Mouse (Mus musculus): ENCODE results near the gene Dock8.
"Not testable (repeated sequence)": the region's sequence is repeated elsewhere in the genome, so short reads cannot be mapped to it uniquely, and the experiment has no call there.

Gene Dock8

DNA sequence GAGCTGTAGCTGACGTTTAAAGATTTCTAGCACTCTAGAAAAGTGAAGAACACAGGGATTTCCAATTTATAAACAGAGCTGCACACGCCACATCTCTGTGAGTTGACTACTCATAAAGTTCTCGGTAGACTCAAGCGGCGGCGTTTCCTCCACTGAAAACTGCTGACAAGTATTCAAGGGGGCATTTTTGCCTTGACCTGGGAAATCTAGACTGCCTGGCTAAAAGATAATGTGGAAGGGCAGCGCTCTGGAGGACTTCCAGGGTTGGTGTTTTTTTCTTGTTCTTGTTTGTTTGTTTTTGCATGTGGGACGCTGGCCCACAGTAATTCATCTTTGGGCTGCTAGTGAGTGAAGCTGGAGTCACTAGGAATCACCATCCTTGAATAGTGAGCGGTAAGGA lies 819 bp downstream of the Dock8 start:
- DNase-seq: no peak

DNA sequence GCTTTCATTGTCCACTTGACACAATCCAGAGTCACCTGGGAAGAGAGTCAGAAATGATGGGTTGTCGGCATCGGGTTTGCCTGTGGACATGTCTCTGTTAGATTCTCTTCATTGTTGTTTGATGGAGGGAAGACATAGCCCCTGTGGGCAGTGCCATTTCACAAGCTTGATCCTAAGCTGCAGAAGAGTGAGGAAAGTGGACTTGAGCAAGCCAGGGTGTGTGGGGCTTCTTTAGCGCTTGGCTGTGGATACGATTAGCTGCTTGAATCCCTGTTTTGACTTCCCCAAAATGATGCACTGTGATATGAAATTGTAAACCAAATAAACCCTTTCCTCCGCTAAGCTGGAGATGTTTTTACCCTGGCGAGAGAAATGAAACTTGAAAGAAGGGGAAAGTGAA lies 2.7 kb downstream of the Dock8 start:
- no peak for DNase-seq

DNA sequence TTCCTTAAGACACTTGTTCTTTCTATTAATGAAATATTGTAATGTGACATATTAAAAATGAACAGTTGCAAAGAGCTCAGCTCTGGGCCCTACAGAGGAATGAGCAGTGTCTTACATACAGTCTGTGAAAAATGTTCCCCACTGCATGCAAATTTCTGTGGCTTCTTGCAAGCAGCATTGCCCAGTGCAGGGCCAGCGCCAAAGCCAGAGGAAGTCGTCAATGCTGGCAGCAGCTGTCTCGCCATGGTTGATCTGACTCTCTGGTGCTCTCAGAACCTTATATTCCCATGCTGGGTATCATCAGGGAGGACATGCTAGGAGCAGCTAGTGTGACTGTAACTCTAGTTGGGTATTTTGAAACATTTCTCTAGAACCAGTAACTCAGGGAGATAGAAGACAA lies 3.5 kb downstream of the Dock8 start:
- DNase-seq: no peak

DNA sequence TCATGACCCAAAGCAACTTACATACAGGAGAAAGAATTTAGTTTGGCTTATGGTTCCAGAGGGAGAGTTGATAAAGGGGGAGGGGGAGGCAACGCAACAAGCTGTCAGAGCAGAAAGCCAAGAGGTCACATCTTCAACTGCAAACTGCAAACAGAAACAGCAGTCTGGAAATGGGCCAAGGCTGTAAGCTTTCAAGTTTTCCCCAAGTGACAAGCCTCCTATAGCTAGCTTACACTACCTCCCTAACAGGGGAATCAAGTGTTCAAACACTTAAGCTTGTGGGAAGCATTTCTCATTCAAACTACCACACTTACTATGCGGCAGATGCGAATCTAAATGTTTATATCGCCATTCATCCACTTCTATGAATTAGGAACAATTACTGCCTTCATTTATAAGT lies 4.5 kb downstream of the Dock8 start:
- no peak for DNase-seq

DNA sequence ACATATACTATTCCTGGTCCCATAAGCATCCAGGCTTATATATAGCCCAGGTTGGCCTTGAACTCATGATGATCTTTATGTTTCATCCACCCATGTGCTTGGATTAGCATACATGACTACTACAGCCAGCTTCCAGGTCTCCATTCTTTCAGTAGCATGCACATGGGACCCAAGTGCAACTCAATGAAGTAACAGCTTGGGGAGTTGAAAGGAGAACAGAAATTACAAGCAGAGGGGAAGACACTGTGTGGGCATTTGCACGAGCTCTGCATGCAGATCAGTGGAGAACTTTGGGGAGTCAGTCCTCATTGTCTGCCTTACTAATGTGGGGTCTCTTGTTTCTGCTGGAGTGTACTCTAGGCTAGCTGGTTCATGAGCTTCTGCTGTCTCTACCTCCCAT lies 7.4 kb downstream of the Dock8 start:
- DNase-seq: no peak

DNA sequence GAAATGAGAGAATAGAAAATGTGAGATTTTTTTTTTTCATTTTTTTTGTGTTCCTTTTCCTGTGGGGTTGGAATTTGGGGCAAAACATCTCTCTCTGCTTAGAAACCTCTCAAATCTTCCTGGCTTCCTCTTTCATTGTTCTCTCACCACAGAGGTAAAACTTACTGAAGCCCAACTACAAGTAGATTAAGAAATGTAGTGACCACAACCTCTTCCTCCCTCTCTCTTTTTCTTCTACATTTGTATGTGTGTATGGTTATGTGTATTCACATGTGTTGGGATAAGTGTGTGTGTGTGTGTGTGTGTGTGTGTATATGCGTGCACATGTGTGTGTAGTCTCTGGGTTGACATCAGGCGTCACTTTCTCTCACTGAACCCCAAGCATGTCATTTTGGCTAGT lies 9.2 kb downstream of the Dock8 start:
- no peak for DNase-seq

DNA sequence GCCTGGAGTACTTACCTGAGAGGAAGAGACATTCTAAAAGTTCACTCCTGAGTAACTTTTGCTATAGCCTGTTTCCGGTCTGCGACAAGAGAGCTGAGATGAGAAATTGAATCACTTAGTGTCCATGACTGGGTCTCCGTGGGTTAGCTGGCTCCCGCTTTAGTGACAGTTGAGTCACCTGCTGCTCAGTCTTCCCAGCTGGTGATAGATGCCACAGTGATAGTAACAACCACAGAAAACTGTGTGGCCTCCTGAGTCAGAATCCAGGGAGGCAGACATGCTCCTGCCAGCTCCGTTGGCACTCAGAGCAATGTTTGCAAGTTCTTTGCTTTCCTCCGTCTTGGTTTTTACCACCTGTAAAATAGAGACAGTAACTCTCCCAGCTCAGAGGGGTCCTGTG lies 23.4 kb downstream of the Dock8 start:
- no peak for DNase-seq

DNA sequence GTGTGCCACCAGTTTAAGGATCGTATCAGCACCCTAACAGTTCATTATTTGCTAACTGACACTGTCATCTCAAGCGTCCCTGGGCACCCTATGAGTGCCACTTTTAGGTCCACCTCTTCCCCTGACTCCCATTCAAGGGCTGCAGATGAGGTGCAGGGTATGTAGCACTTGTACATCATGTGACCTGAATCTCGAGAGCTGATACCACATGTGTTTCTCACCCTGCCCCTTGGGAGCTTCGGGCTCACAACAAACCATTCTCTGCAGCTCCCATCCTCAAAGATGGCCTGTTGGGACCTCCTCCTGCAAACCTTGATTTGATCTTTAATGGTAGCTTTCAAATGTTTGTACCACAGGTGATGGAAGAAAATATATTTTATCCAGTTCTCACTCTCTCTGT lies 32.4 kb downstream of the Dock8 start:
- no peak for DNase-seq

DNA sequence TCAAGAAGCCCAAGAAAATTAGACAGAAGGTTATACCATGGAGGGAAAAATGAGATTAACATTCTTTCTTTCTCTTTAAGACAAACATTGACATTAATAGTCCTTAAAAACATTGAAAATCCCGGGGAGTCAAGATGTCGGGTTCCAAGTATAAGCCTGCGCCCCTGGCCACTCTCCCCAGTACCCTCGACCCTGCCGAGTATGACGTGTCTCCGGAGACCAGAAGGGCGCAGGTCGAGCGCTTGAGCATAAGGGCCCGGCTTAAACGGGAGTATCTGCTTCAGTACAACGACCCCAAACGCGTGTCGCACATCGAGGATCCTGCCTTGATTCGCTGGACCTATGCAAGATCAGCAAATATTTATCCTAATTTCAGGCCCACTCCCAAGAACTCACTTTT lies 33.7 kb downstream of the Dock8 start:
- not testable (repeated sequence) for DNase-seq

DNA sequence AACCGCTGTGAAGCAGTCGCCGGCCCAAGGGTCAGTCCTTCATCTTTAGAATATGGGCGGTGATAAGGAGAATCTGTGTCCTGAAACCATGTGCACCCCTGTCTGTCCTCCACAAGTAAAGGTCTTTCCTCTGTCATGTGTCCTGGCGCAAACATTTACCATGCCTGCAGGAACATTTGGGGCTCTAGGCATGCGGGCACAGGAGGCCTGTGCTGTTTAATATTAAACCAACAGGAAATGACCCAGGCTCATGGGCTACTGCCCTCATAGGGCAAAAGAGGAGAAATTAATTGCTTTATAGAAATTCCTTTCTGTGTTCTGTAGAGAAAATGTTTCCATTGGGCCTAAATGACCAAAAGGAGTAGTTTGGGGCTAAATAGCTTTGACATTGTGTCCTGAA lies 36.5 kb downstream of the Dock8 start:
- no peak for DNase-seq

DNA sequence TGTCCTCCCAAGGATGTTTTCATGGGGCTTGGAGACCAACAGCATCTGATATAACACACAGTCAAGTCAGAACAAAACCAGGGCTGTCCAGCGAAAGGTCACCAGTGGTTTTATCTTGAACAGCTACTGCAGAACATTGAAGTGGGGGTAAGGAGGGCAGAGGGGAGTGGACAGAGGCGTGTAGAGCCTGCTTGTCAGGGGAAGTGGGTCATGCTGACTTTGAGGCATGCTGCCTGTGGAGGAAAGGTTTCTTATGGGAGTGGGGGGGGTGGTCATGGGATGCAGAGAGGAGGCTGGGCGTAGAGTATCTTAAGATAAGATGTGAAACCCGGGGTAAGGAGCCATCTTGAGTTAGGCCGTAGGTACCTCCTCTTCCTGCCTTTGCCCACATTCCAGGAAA lies 37.5 kb downstream of the Dock8 start:
- no peak for DNase-seq

DNA sequence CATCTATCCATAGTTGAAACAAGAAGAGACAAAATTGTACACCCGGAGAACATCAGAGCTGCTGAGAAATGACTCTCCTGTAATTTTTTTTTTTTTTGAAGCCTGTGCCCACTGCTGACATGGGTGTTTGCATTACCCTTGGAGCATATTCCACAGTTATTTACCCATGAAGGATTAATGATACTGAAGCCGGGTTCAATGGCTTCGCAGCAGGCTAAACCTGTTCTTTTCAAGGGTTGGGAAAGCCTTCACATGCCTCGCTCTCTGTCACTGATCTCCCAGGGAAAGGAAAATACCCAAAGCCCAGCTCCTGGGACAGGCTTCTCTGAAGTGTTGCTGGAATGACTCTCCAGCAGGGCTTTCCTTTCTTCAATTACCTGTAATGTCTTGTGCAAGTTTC lies 37.9 kb downstream of the Dock8 start:
- DNase-seq: no peak

DNA sequence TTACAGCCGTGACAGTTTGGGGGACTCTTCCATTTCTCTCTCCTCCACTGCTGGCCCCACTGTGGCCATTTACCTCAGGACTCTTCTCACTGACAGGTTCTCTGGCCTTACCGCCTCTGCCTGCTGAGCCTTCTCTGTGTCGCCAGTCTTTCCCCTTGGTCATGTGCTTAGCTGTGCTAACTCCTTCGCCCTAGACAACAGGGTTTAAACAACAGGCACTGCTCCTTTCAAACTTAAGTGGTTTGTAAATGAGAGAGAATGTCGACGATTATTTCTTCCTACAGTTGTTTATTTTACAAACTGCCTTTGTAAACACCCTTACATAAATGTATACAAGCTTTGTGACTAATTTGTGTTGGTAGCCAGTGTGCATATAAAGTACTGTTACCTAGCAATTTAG lies 39.0 kb downstream of the Dock8 start:
- DNase-seq: no peak

DNA sequence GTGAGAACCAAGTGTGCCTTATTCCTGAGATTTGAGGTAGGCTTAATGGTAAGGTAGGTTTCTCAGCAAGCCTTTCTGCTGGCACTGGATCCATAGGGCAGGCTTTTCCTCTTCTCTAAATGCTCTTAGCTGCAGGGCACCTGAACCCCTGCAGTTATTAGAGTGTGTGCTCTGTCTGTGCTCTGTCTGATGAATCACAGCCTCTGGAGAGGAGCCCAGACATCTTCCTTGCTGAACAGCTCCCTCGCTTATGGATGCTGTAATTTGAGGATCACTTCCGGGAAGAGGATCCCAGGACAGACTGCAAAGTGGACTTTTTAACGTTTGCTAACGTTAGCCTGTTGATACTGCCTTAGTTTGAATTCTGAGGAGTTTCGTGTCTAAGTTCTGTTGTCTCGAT lies 41.9 kb downstream of the Dock8 start:
- DNase-seq: no peak

DNA sequence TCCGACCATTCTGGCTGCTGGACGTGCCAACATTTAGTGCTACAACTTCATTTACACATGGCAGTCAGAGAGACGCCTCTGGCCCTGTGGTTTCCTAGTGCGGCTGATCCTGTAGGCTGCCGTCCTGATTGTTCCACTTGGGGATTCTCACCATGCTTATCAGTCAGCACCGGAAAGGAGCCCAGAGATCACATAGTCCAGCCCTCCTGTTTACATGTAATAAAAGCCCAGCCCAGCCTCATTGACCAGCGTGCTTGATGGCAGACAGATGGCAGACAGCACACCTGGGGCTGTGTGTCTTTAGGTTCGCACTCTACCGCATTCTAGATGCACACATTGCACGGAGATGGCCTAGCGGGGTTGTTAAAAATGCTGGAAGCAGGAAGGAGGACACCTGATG lies 43.6 kb downstream of the Dock8 start:
- DNase-seq: no peak

DNA sequence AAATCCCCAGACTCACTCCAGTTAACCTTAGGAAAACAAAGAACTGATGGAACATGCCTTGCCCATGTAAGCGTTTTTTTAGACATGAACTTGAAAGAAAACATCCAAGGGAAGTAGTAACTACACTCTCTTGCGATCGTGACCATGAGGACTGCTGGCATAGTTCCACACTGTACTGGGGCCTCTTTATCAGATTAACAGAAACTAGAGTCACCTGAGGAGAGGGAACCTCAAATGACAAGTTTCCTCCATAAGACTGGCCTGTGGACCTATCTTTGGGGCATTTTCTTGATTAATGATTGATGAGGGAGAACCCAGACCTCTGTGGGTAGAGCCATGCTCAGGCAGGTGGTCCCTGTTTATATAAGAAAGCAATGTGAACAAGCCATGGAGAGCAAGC lies 44.7 kb downstream of the Dock8 start:
- no peak for DNase-seq

DNA sequence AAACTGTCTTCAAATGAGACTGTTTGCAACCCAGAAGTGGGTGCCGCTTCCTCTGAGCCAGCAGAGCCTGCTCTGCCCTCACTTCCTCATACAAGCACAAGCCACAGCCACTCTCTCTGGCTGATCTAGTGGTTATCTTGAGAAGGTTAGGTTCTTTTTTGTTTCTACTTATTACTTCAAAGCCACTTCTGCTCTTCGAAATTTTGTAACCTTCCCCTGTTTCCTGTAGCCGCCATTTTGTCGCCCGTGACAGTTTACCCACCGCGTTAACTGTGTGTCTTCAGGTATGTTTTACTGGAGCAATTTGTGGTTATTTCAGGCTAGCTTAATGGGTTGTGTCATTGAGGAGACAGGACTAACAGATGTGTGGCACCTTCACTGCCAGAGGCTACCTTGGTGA lies 53.0 kb downstream of the Dock8 start:
- DNase-seq: no peak

DNA sequence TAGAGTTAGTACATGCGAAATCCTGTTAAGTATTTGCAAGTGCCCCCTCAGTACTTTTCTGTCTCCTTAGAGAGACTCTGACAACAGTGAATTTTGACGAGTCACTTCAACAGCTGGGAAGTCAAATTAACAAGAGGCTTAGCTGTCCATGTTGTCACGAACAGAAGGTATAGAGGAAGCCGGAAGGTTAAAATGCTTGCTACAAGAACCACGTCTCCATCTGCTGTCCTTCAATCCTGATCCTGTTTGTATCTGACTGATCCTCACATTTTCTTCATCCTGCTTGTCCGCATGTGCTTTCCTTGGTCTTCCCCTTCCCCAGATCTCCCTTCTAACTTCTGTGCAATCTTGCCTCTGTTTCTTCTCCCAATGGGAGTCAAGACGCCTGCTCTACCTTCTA lies 53.8 kb downstream of the Dock8 start:
- DNase-seq: no peak

DNA sequence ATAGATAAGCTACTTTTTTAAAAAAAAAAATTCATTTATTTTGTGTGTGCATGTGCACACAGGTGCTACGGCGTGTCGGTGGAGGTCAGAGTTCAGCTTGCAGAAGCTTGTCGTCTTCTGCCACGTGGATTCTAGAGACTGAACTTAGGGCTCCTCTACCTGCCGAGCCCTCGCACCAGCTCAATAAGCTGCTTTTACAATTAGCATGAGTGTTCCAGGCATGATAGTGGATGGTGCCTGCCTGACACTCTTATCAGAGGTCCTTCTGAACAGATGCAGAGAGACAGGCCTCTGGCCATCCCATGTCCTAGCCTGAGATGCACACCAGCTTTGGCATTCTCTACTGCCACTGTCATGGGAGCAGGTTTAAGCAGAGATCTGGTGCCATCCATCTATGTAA lies 55.7 kb downstream of the Dock8 start:
- no peak for DNase-seq

DNA sequence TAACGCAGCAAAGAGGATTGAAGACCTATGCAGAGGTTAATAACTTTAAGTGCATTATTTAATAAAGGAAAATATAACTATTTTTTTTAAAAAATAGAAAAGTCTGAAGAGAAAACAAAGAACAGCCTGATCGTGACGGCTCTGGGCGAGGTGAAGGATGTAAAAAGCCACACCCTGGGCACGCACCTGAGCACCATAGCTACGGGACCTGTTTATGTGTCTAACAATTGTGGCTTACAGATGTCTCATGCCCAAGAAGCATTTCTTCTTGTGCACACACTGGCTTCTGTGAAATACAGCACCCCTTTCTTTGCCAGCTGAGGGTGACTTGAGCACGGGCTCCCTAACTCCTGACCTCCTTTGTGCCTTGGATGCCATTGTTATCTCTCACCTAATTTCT lies 56.2 kb downstream of the Dock8 start:
- DNase-seq: no peak

DNA sequence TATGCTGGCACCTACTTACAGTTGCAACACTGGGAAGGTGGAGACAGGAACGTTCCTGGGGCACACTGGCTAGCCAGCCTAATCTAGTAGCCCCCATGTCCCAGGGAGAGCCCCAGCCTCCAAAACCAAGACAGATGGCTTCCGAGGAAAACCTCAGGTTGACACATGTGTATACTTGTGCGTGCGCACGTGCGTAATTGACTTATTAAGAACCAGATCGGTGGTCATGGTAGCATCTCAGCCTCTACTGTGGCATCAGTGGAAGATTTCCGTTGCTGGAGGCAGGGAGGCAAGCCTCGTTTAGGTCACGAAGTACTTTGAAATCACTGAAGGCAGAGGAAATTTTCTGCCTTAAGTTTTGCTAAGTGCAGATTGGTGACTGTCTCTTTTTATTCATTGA lies 56.9 kb downstream of the Dock8 start:
- DNase-seq: no peak

DNA sequence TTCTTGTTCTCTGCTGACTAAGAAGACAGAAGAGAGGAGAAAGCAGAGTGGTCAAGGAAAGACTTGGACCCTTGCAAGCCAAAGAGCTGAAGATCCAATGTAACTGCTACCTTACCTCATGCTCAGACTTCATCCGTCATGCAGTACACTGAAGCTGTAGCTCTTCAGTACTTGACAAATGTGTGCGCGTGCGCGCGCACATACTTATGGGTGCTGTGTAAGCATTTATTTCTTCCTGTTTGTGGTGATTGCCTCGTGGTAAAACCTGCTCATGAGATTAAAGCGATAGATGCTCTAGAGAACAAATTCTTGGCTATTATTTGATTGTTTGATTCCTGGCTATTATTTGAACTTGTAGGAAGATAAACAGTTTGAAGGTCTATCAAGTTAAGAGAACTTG lies 58.5 kb downstream of the Dock8 start:
- no peak for DNase-seq

DNA sequence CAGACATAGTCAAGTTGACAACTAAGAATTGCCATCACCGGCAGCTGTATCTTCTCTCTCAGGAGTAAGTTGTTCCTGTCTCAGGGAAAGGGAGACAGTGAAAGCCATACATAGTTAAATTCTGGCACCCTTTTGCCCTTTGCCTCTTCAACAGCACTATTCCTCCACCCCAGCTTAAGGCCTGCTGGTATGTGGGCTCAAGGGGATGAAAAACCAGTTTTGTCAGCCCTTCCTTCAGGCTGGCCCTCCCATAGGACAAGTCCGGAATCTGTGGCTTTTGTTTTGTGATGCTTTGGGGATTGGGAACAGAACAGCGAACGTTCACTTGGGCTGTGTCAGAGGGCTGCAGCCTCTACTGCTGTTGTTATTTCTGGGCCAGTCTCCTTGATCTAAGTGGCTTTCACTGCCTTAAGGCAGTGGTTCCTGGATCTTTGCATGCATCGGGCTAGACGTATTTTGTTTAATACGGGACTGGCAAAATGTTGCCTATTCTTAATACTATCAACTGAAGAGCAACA lies 60.6 kb downstream of the Dock8 start:
- no peak for DNase-seq

DNA sequence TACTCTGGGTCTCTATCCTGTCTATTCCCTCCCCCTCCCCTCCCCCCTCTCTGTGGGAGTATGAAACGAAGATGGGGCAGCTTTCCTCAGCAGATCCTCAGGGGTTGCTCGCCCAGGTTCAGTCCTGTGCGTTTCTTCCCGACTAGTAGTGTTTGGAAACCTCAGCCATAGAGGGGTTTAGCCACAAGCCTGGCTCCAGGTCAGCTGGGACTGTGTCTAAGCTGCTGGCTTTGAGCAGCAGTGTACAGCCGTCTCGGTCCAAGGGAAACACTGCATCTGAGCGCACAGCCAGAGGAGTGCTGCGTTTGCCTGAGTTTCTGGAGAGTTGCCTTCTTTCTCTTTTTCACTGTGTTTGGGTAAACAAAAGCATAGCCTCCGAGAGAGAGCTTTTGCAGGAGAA lies 61.0 kb downstream of the Dock8 start:
- DNase-seq: no peak

DNA sequence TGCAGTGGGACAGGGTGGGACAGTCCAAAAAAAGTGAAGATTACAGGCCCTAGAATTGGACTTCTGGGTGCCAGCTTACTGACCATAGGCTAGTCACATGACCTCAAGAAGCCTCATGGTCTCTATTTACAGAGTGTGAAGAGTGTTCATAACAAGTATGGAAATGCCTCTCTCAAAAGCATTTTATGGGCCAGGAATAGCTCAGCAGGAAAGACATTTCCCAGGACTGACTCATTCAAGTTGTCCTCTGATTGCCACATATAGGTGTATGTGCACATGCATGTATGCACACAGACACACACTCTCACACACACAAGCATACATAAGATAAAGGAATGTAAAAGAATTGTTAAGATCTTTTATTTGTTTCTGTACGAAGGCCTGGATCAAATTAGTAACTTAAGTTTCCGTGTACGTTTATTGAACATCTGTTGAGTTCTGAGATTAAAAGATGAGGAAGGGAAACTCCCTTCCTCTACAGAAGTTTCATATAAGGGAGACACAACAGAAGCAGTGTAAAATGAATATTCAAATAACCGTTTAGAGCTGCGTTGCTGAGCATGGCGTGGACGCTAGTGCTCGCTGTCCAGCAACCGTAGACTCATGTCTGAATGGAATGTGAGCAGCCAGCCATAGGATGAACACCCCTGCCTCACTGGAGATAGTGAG lies 63.0 kb downstream of the Dock8 start:
- DNase-seq: no peak

DNA sequence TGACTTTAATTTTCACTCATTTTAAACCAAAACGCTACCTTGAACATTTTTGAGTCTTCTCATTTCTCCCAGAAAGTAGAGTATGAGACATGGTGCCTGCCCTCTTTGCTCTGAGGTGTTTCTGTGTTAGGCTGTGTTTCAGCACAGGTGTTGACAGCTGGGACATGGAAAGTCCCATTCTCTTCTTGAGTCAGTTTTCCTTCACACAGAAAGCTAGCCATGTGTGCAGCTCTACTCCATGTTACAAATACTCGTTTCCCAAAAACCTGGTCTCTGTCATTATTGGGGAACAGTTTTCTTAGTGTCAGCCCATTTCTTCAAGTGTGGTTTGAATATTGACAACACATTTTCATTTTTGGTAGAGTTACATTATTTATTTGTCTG lies 63.5 kb downstream of the Dock8 start:
- no peak for DNase-seq

Data from cerebellum, postnatal 36 days (tissue).